Mouse (Mus musculus): ENCODE results near the gene Rtf1.
A peak's percentile ranks its signal among the peaks of the same experiment; 100 is the strongest.

DNA sequence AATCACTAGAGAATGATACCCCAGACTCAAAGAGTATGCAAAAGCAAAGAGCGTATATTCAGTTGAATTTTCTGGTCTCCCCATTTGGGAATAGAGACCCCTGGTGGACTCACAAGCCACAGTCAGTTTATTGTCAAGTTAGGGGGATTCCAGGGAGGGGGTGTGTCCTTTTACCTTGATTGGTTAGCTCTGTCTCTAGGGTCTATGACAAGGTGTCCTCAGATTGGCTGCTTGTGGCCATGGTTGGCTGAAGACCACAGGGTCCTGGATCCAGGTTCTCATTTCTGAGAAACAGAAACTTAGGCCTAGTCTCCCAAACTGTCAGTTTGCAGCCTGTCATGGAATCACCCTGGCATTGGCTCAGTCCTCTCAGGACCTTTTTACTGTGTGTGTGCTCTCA, 38.1 kb upstream of the Rtf1 start:
- peak; percentile 16; the same call in 1 of the 2 replicates for TF ChIP-seq CTCF (IDR thresholded peaks at IDR 0.05; ENCODE audit: low read depth)
- TF ChIP-seq EP300 (IDR thresholded peaks at IDR 0.05; ENCODE audit: low read depth), result no peak
